Mouse (Mus musculus) cerebellum, adult (tissue): Measurements from ENCODE around the gene Dnal4.
A peak's percentile ranks its signal among the peaks of the same experiment; 100 is the strongest.
"Not testable (repeated sequence)": the region's sequence is repeated elsewhere in the genome, so short reads cannot be mapped to it uniquely, and the experiment has no call there.

Experiments used
- ATAC-seq: cut with Nextera tagmentation; 2 replicates; pipeline ENCODE4 v1.9.2; 2017; ENCODE audit warnings: mild to moderate bottlenecking, moderate library complexity, mixed read lengths; ENCODE audit not compliant: insufficient number of reproducible peaks, low FRiP score, low TSS enrichment

Dnal4 gene

DNA sequence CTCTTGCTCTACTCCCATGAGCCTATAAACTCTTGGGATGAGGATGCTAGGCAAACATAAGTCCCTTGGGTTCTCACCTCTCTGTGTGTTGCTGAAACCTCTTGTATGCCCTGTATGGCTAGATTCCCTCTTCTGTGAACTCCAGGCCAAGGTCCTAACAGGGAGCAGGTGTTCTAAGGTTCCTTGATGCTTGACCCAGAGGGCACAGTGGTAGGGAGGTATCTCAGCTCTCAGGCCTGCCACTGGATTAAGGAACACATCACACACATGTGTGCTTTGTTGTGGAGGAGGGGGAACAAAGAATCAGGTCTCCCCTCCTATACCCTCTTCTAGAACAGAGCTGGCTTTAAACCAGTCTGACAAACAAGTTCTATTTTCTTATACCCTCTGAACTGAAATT is at the start of gene Dnal4:
Dnal4 (minus strand) TSS at position 101 of the 400 bp plus-strand sequence.
- ATAC-seq: no peak

DNA sequence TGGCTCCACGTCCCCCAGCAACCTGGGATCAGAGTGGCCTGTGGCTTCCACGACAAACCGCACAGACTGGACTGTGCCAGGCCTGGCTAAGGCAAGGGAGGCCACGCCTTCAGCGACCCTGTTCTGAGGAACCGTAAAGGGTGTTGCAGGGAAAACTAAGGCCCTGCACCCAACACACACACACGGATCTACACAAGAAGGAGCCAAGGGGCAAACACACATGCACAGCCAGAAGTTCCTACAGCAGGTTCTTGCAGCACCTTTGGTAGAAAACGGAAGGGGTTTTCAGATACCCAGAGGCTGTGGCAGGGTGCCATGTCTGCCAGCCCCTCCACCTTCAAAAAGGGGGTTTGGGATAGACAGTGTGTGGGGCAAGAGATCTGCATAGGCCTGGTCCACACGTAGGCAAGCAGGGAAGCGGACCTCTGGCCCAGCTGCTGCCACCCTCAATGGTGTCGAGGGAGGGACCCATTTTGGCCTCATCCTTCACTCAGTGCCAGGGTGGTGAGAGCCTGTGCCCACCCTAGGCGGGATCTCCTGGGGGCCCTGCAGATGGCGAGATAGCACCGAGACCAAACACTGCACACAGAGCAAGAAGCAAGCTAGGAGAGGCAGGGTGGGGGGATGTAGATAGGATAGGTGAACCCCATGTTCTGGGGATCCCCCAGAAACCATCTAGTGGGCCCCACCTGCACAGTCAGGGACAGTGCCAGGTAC is 49.6 kb upstream of the Dnal4 start:
- ATAC-seq: no peak

DNA sequence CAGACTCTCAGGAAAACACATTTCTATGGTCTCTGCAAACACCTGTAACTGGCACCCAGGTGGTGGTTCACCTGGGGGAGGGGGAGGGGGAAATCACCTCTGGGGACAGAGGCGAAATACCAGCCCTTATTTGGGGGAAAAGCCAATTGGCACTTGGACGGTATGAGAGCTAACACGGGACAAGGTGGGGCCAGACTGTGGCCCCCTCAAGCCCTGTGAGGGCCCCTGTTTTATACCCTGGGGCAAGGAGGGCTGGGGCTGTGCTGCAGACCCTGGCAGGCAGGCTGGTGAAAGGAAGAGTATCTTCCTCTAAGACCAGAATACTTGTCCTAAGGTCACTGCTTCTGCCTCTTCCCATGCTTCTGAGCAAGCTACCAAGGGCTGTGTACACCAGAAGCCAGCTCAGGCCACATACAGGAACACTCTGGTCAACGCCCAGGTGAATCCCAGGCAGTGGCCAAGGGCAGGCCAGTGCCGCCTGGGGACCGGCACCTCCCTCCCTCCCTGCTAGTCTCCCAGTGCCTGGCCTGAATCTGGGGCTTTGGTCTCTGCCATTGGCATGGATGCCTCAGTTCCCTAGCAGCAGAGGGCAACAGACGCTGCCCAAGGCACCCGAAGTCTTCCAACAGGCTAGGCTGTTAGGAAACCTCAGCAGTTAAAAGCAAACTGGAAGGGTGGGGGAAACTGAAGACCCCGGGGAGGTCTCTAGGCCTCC is 48.7 kb upstream of the Dnal4 start:
- no peak for ATAC-seq

DNA sequence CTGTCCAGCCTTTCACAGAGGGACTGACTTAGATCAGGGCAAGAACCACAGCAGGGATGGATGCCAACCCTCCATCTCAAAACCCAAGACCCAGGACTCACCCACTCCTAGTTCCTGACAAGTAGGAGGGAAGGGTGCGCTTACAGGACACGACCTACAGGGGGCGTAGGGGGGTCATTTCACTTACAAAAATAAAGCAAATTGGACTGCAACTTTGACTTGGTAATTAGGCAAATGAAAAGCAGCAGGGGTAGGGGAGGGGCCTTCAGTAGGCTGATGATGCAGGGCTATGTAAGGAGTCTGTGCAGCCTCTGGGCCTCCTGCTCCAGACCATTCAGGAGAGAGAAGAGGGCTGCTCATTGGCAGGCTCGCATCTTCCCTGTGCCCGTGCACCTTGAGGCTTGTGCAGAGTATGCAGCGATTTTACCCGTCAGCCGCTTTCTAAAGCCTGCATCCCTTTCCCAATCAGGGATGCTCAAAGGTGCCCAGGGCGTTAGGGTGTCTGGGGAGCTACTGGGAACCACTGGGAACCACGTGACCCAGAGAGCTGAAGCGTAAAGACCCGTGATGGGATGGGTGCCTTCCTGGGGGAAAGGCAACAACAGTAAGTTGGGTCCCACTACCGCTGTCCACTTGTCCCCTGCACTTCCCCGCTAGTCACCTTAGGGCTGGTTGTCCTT is 47.6 kb upstream of the Dnal4 start:
- ATAC-seq: no peak

DNA sequence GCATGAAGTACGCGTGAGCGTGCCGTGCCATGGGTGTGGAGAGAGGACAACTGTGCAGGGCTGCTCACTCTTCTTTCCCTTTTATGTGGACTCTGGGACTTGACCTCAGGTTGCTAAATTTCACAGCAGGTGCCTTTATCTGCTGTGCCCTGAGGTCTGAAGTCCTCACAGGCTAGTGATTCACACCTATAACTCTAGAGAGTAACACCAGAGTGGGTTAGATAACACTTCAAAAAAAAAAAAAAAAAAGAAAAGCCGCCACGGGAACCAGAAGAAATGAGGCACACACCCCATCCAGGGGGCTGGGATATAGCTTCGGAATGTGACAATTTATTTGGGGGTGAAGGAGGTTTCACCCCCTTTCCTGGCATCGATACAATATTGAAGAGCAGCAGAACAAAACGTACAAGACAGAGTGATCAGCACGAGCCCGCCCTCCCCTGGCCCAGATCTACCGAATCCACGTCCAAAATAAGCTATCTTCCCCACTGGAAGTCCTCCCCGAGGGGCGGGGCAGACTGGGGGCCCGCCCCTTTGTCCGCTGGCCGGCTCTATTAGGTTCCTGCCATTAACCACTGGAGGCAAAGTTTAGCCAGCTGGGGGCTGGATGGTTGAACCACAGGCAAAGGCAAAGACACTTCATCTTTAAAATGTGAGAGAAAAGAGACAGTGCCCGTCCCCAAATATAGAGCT is 46.1 kb upstream of the Dnal4 start:
- ATAC-seq: no peak

DNA sequence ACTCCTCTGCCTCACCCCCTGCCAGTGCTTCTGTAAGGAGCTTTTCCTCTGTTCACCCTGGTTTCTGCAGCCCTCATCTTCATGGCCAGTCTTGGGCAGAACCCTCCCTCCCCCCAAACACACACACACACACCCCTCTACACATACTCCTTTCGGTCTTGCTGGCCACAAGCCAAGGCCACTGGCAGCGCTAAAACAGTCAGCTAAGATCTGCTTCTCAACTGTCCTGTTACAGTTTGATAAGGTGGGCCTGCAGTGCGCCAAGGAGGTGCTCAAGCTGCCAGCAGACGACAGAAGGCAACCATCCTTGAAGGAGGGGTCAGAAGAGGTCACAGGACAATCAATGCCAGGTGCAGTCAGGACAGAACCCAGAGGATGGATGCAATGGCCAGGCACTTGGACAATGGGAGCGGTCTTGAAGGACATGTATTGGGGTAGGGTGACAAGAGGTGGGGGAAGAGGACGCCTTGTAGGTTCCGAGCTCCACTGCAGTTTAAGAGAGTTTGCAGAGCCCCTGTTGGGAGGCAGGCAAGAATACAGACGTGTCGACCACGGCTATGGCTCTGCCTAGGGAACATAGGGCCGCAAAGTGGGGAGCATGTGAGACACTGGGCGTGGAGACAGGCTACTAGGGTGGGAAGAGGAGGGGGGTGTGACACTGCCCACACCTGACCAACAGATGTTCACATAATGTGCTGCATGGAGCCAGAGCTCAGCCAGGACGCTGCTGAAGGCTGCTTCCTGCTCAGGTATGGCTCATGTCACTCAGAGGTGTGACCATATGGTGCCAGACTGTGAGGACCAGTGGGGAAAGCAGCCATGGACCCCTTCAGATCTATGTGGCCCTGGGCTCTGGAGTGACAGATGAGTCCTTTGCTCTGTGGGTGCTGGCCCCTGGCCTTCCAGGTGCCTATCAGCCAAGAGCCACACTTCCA is 44.9 kb upstream of the Dnal4 start:
- ATAC-seq: no peak

DNA sequence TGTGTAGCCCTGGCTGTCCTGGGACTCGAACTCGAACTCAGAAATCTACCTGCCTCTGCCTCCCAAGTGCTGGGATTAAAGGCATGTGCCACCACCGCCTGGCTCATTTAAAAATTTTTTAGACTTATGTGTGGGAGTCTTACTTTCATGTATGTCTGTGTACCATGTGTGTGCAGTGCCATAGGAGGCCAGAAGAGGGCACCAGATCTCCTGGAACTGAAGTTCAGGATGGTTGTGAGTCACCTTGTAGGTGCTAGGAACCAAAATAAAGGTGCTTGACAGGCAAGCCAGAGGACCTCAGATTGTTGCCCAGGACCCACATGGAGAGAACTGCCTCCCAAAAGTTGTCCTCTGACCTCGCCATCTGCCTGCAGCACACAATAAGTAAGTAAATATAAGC is 40.7 kb upstream of the Dnal4 start:
- ATAC-seq: no peak

DNA sequence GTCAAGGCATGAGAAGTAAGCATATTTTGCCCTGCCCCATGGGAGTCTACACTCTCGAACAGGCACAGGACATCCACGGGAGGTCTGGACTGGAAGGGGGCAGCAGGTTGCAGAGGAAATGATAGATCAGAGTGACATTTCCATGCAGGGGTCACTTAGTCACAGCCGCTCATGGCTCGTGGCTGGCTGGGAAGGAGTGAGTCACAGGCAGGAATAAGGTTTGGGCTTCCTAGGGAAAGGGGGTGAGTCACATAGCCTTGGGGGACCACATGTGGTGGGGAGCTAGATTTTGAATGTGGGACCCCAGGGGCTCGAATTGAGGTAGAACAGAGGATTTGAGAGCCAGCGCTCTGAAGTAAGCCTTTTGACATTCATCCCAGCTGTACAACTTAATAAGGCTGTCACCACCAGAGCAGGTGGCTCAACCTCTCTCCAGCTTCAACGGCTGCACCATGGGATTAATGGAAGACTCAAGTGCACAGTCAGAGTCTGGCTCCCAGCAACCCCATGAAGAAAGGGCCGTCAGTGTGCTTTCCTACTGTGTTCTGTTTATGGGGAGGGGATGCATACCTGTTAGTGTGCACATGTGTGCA is 36.1 kb upstream of the Dnal4 start:
- ATAC-seq: no peak

DNA sequence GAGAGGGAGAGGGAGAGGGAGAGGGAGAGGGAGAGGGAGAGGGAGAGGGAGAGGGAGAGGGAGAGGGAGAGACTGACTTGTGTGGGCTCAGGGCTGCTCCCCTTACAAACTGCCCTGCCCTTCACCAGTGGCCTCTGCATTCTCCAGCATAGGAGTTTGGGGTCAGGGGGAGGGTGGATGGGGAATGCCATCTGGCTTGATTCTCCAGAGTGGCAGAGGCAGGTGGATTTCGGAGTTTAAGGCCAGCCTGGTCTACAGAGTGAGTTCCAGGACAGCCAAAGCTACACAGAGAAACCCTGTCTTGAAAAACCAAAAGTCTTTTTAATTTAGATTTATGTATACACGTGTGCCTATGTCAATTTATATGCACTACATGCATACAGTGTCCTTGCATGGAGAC is 35.2 kb upstream of the Dnal4 start:
- not testable (repeated sequence) for ATAC-seq

DNA sequence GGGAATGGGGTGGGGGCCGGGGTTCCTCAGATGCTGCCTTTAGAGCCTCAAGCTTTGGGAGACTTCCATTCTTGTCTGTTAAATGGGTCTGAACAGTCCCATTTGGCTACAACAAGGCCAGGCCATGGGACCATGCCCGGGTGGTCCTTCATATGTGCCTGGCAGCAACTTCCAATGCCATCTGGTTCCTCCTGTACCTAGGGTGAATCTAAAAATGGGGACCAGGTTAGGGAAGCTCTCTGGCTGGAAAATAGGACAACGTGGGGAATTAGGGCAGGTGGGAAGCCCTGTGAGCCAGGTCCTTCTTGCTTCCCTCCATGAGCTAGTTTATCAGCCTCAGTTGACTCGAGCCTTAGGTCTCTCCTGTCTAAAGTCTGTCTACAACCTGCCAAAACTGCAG is 33.3 kb upstream of the Dnal4 start:
- no peak for ATAC-seq

DNA sequence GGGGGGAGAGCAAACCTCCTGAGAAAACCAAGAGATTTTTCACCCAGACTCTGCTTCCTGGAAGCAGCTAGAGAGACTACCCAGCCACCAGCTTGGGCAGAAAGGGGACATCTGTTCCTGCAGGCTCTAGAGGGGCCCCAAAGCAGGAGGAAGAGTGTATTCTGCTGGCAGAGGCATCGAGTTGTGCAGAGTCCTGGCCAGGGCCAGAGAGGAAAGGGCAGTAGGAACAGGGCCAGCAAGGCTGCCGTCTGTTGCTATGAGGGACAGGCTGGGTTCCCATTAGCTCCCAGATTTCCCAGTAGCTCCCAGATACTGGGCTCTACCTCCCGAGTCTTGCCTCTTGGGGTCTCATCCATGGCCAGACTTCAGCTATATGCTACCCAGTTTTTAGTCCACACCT is 32.4 kb upstream of the Dnal4 start:
- ATAC-seq: peak; percentile 69

DNA sequence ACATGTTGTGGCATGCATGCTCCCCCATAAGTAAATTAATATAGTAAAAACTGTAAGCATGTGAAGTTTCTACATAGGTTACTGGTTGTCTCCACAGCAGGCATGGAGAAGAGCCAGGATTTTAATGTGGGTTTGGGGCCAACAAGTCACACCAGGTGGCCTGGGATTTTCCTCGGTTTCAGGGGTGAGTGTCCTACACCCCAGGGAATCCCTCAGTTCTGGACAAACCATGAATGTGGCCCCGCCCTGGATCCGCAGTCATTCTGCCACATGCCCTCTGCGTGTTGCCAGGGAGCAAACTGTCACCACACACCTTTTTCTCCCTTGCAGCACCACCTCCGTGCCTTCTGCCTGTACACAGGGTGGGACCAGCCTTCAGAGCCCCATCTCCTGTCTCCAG is 31.0 kb upstream of the Dnal4 start:
- ATAC-seq: no peak

DNA sequence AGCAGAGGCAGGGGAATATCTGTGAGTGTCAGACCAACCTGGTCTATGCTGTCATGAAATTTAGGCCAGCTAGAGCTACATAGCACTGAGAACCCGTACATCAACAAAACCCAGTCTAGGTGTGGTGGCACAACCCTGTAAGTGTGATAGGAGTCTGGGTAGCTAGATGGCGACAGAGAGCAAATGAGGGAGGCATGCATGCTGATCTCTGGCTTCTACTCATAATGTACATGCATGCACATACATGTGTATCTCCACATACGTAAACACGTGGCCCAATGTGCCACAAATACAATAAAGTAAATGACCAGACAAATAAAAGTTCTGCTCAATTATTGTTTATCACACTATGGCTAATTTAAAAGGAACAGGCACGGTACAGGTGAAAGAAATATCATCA is 30.5 kb upstream of the Dnal4 start:
- no peak for ATAC-seq

DNA sequence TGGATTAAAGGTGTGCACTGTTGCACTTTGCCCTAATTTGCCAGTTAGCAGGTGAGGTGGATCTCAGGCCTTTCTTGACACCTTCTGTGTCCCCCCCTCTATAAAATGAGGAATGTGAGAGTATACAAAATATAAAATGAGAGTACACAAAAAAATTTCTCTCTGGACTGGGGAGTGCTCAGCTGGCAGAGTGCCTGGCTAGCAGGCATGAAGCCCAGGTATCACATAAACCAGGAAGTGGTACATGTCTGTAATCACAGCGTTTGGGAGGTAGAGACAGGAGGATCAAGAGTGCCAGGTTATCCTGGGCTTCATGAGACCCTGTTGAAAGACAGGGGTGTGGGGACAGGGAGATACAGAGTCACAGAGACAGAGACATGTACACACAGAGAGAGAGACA is 29.4 kb upstream of the Dnal4 start:
- no peak for ATAC-seq

DNA sequence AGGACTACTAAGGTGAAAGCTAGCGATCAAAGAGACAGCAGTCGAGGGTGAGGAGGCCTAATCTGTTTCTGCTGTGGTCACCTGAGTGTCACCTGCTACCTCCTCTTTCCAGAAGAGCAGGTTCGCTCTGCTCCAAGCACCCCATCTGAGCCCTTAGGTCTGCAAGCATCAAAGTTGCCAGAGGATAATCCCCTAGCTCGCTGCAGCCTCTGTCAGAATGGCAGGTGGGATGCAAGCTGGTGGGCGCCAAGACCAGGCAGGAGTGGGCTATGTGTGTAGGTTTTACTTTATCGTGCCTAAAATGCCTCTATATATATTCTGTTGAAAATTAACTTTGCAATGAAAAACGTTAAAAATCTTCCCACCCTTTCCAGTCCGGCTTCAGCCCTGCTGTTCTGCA is 27.6 kb upstream of the Dnal4 start:
- ATAC-seq: no peak

DNA sequence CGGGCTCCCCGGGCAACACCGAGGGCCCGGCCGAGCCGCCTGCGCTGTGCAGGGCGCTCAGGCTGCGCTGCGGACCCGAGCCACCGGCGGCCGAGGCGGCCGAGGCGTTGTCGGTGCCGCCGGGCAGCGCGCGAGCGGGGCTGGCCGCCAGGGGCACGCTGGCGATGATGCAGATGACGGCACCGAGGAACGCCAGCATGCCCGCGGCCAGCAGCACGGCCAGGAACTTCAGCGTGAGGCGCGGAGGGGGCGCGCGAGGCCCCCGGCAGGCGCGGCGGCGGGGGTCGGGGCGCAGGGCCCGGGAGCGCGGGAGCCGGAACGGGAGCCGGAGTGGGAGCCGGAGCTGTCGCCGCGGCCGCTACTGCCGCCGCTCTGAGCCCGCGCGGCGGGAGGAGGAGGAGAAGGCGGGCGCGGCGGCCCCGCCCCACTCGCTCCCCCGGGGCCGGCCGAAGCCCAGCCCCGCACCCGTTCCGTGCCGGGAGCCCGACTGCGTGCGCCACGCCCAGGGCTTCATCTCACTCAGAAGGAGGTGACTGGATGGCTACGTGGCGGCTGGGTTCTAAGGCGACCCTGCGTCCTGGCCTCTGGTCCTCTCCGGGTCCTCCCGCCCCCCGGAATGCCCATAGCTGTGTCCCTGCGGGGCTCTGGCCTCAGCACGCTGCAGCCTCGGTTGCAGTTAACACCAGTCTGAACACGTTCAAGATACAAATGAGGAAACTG is 26.9 kb upstream of the Dnal4 start, which contains the start of gene Nptxr:
Nptxr (minus strand) TSS at position 415 of the 720 bp plus-strand sequence.
- ATAC-seq: peak; percentile 56; the same call in 1 of the 2 replicates

DNA sequence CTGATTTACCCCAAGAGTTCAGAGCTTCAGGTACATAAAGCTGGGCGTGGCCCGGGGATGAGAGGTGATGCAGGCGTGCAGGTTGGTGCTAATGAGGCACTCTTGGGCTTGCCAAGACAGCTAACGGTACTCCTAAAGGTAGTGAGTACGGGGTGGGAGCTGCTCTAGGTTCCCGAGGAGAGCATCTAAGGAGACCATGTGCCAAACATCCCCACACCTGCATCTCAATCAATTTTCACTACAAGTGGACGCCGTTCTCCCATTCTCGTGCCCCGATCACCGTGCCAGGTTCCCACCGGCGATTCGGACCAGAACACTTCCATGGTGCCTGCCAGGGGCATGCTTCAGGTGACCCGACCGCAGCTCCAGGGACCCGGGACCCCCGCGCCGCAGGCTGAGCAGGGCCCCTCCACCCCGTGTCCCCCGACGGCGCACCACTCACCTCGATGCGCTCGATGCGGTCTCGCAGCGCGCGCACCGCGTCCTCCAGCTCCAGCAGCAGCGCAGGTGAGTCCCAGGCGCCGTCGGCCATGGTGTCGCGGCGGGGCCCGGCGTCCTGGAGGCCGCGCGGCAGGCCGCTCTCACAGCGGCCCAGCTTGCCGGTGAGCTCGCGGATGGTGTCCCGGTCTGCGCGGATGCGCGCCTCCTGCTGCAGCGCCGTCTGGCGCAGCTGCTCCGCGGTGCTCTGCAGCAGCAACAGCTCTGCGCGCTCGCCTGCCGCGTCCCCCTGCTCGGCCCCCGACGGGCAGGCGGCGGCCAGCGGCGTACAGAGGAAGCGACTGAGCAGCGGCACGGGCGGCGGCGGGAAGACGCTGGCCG is 26.1 kb upstream of the Dnal4 start:
- peak; percentile 11; the same call in 1 of the 2 replicates for ATAC-seq

DNA sequence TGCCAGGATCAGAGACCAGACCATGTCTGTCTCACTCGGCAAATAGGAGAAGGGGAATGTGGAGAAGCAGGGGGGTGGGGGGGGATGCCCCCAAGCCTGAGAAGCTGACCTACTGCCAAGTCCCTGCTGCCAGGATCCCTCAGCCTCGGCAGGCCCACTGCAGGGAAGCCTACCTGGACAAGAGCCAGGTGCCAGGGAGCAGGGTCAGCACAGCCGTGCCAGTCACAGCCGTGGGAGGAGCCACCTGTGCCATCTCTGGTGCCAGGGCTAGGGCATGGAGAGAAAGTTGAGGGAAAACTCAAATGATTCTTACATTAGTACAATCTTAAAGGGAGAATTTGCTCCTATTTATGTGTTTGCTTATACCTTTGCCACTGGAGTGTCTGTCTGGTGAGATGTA is 24.7 kb upstream of the Dnal4 start:
- no peak for ATAC-seq
